Mouse (Mus musculus): ENCODE measurements around the gene Wnt9b. TPM values are rescaled to one million over a fixed set of nuclear protein-coding genes. Genes with fewer than 3 reads are reported as not detected.

Gene Wnt9b
- polyA plus RNA-seq, 1 experiment from 2014 or later, result 5.3 TPM

DNA sequence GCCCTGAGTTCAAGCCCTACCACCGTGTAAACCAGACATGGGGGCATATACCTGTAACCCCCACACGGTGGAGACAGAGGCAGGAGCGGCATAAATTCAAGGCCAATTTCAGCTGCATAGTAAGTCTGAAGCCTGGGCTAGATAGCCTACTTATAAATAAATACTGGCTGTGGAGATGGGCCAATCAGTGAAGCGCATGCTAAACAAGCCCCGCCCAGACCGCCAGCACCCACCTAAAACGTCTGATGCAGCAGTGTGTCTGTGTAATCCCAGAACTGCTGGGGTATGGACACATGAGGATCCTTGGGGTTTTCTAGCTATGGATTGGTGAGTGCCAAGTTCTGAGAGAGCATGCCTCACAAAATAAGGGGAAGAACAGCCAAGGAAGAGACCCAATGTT is 10.5 kb upstream of the Wnt9b start:
- Histone ChIP-seq H3K4me3 (no peak overlapping the region), H3K36me3 (replicated peaks) (no peaks in the 10 kb centered on the region), H3K27me3 (replicated peaks; ENCODE audit: low read depth, poor library complexity, severe bottlenecking) (peaks cover 40% of the 10 kb centered on the region), H3K4me1 (peaks cover 7% of the 10 kb centered on the region), H3K9me3 (0 out of 2 replicates have a peak, but pooled peaks cover 2% of the 10 kb centered on the region), H3K27ac (replicated peaks) (no peak overlapping the region)
- DNase-seq (ENCODE audit: low spot score), result no peak
- WGBS, result 56% methylated on average over 7 of the region's 7 CpGs

DNA sequence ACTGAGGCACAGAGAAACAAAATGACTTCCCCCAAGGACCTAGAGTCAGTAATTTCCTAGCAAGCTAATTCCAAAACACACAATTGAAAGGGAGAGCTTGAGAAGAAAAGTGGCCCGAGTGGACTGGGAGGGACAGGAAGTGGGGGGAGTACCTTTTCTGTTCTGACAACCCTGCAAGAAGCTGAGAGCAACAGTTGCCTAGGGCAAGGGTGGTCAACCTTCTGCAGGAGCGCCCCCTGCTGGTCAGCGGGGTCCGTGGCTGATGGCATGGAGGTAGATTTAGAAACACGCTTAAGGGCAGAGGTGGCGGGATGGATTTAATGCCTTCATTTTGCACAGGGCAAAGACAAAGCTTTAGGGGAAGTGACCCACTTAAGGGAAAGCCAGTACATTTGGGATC is 9.1 kb upstream of the Wnt9b start:
- H3K4me3 ChIP-seq, result no peak overlapping the region
- H3K9me3 ChIP-seq, result 0 out of 2 replicates have a peak, but pooled peaks cover 2% of the 10 kb centered on the region
- H3K4me1 ChIP-seq, result no peaks in the 10 kb centered on the region
- H3K27ac ChIP-seq (replicated peaks), result no peak overlapping the region
- H3K36me3 ChIP-seq (replicated peaks), result no peaks in the 10 kb centered on the region
- WGBS, result 9% methylated on average over 6 of the region's 6 CpGs
- peaks cover 33% of the 10 kb centered on the region for H3K27me3 ChIP-seq (replicated peaks; ENCODE audit: low read depth, poor library complexity, severe bottlenecking)
- peak; percentile 89 for DNase-seq (ENCODE audit: low spot score)

DNA sequence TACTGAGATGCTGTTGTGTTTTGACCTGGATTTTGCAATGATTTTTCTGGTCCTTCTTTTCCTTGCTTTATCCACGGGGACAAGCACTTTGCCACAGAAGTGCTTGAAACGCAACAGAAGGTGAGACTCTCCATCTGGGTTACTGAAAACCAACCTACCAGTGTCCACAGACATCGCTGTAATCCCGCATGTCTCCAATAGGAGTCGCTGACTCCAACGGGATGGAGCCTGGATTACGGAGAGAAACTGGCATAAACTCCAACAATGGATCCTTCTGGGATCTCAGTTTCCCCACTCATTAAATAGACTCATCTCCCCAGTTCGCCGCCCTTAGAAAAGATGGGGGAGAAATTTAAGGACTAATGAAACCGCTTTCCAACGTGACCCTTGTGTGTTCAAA is 8.4 kb upstream of the Wnt9b start:
- Histone ChIP-seq H3K4me1 (peaks cover 2% of the 10 kb centered on the region; the same call in 1 of the 2 replicates), H3K27me3 (replicated peaks; ENCODE audit: low read depth, poor library complexity, severe bottlenecking) (peaks cover 34% of the 10 kb centered on the region), H3K27ac (replicated peaks) (no peak overlapping the region), H3K36me3 (replicated peaks) (no peaks in the 10 kb centered on the region), H3K4me3 (no peak overlapping the region), H3K9me3 (0 out of 2 replicates have a peak, but pooled peaks cover 2% of the 10 kb centered on the region)
- DNase-seq (ENCODE audit: low spot score), result no peak
- 47% methylated on average over 11 of the region's 11 CpGs for WGBS

DNA sequence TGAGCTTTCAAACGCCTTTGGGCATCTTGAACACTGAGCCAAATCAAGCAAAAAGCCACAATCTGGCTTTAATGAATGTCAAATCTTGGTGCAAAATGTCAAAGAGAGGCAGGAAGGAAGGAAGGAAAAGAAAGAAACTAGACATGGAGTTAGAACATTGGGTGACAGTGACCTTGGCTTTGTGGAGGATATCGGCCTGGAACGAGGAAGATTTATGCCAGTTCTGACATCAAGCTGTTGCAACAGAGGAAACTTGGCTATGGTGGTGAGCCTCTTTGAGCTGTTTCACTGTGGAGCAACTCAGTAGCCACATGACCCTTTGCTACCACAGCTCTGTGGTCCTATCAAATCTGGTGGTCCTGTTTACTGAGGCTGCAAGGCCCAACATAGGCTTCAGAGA is 991 bp upstream of the Wnt9b start:
- Histone ChIP-seq H3K4me1 (peaks cover 17% of the 10 kb centered on the region), H3K27ac (replicated peaks) (no peak overlapping the region), H3K4me3 (no peak overlapping the region), H3K36me3 (replicated peaks) (no peaks in the 10 kb centered on the region), H3K9me3 (no peaks in the 10 kb centered on the region), H3K27me3 (replicated peaks; ENCODE audit: low read depth, poor library complexity, severe bottlenecking) (peaks cover 88% of the 10 kb centered on the region)
- DNase-seq (ENCODE audit: low spot score), result no peak
- 64% methylated on average over 3 of the region's 3 CpGs for WGBS

DNA sequence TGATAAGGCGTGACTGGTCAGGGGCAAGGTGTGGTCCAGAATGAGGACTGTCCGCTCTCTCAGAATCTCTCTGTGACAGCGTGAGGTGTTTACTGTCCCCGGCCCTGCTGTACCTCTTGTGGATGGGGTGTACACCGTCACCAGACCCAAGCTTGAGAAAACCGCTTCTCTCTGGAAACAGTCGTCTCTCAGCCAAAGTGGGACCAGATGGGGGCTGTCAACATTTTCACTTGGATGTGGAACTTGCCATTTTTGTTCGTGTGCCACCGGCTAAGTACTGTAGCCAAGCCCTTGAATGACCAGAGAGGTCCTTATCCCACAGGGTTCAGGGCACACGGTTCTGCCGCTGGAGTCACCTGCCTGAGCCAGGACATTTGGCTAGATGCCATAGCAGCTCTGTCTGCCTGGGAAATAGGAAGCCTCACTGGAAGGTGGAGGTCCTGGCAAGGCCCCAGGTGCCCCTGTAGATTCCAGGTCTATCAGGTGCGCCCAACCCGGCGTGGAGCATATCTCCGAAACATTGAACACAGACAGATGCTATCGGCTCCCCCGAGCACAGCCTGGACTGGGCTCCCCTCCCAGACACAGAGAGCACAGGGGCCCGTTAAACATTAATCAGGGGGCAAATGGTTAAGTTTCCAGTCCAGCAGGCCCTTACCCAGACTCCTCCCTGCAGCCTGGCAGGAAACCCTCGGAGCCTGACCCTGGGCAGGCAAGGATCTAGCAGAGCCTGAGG is 14.4 kb downstream of the Wnt9b start:
- WGBS, result 77% methylated on average over 19 of the region's 19 CpGs

DNA sequence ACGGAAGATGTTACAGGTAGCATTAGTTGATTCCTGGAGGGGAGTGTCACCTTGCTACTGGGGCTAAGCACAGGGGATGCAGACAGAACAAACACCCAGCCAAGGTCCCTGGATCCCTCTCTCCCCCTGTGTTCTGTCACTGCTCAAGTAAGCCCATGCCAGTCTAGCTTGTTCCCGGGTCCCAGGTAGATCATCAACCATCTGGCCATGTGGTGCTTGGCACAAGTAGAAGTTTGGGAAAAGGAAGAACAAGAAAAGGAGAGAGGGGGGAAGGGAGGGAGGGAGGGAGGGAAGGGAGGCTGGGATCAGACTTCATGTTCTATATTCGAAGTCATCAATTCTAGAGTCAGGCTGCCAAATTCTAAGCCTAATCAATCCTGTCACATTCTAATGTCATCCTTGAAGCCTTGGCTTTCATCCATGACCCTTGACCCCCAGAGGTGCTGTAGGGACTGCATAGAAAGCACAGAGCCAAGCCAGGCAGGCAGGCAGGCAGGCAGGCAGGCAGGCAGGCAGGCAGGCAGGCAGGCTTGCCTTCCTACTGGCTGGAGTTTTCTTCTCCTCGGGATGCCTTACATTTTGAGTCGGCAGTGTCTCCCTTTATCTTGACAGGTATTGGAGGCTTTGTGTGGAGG is 15.1 kb downstream of the Wnt9b start:
- H3K4me3 ChIP-seq, result no peak overlapping the region
- no peak for DNase-seq (ENCODE audit: low spot score)
- 76% methylated on average over 5 of the region's 5 CpGs for WGBS
- peaks cover 58% of the 10 kb centered on the region for H3K27me3 ChIP-seq (replicated peaks; ENCODE audit: low read depth, poor library complexity, severe bottlenecking)
- H3K27ac ChIP-seq (replicated peaks), result no peak overlapping the region
- H3K4me1 ChIP-seq, result peaks cover 23% of the 10 kb centered on the region
- no peaks in the 10 kb centered on the region for H3K9me3 ChIP-seq
- H3K36me3 ChIP-seq (replicated peaks), result no peaks in the 10 kb centered on the region

More for the DNA sequence above, 14.4 kb downstream of the Wnt9b start:
- Histone ChIP-seq H3K36me3 (replicated peaks) (no peaks in the 10 kb centered on the region), H3K27me3 (replicated peaks; ENCODE audit: low read depth, poor library complexity, severe bottlenecking) (peaks cover 55% of the 10 kb centered on the region), H3K27ac (replicated peaks) (no peak overlapping the region), H3K4me1 (peaks cover 20% of the 10 kb centered on the region), H3K4me3 (no peak overlapping the region), H3K9me3 (no peaks in the 10 kb centered on the region)
- DNase-seq (ENCODE audit: low spot score), result no peak

DNA sequence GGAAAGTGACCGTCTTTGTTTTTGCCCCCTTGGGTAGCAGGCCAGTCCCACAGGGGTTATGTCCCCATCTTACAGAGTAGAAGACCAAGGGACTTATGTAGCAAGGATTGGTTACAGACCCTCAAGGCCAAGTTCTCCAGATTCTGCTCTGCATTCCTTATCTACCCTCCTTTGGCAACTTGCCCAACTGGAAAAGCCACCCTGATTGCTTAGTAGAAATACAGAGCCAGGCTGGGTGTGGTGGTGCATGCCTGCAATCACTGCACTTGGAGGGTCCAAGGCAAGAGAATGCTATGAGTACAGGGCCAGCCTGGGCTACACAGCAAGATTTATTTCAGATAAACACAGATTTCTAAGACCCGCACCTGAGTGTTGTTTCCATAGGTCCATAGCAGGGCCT is 15.7 kb downstream of the Wnt9b start:
- DNase-seq (ENCODE audit: low spot score), result no peak
- H3K27me3 ChIP-seq (replicated peaks; ENCODE audit: low read depth, poor library complexity, severe bottlenecking), result peaks cover 60% of the 10 kb centered on the region
- H3K4me3 ChIP-seq, result no peak overlapping the region
- peaks cover 28% of the 10 kb centered on the region for H3K4me1 ChIP-seq
- no peak overlapping the region; the same call in 1 of the 2 replicates for H3K27ac ChIP-seq (replicated peaks)
- no peaks in the 10 kb centered on the region for H3K36me3 ChIP-seq (replicated peaks)
- 83% methylated on average over 2 of the region's 2 CpGs for whole genome bisulfite sequencing
- no peaks in the 10 kb centered on the region for H3K9me3 ChIP-seq

DNA sequence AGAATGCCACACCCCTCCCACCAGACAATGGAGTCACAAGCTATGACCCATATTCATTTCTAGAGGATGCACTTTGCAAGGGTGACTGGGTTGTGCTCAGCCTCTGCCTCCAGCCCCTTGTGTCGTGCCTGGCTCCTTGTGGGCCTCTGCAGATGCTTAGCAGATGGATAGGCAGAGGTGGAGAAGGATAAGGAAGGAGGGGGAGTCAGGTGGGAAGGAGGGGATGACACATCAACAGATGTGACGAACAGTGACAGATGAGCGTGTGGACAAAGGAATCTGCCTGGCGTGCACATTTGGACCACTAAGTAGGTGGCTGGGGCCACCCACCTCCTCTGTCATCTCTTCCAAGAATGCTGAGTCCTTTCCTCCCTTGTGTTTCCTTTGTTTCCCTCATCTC is 16.6 kb downstream of the Wnt9b start:
- Histone ChIP-seq H3K36me3 (replicated peaks) (no peaks in the 10 kb centered on the region), H3K27me3 (replicated peaks; ENCODE audit: low read depth, poor library complexity, severe bottlenecking) (peaks cover 60% of the 10 kb centered on the region), H3K4me1 (peaks cover 29% of the 10 kb centered on the region), H3K27ac (replicated peaks) (no peak overlapping the region), H3K9me3 (no peaks in the 10 kb centered on the region), H3K4me3 (no peak overlapping the region)
- no peak for DNase-seq (ENCODE audit: low spot score)
- 66% methylated on average over 4 of the region's 4 CpGs for WGBS

DNA sequence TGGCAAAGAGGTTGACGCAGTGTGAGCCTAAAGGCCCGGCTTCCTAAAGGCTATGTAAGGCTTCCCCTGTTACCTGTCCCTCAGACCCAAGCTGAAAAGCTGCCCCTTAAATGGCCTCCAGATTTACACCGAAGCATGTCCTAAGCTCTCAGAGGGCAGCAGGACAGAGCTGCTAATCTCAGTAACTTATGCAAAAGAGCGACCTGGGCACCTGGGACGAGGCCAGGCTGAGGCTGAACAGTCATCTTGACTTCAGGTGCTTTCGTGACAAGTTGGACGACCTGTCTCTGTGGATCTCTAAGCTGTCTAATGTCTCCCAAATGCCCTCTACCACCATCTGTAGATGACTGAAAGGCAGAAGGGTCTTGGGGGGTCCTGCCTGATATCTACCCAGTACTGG is 17.3 kb downstream of the Wnt9b start:
- Histone ChIP-seq H3K4me1 (peaks cover 29% of the 10 kb centered on the region), H3K36me3 (replicated peaks) (no peaks in the 10 kb centered on the region), H3K9me3 (no peaks in the 10 kb centered on the region), H3K27ac (replicated peaks) (no peak overlapping the region), H3K4me3 (no peak overlapping the region), H3K27me3 (replicated peaks; ENCODE audit: low read depth, poor library complexity, severe bottlenecking) (peaks cover 55% of the 10 kb centered on the region)
- DNase-seq (ENCODE audit: low spot score), result no peak
- WGBS, result 85% methylated on average over 7 of the region's 7 CpGs

DNA sequence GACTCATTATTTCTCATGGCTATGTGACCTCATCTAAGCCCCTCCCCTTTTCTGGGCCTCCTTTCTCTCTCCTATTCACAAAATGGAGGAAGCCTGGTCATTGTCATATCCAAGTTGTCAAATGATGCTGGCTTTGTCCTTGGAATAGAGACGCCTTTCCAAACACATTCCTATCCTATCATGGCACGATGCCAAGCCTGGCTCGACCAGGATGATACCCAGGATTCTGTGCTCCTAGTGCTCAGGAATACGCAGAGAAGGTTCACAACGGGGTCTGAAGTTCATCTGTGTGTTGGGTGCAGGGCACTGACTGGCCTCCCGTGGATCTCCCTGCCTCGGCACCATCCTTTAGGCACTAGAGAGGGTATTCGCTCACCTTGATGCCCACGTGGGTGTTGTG is 18.0 kb downstream of the Wnt9b start:
- Histone ChIP-seq H3K4me1 (peaks cover 29% of the 10 kb centered on the region), H3K36me3 (replicated peaks) (no peaks in the 10 kb centered on the region), H3K4me3 (no peak overlapping the region), H3K27me3 (replicated peaks; ENCODE audit: low read depth, poor library complexity, severe bottlenecking) (peaks cover 55% of the 10 kb centered on the region), H3K27ac (replicated peaks) (no peak overlapping the region), H3K9me3 (no peaks in the 10 kb centered on the region)
- DNase-seq (ENCODE audit: low spot score), result no peak
- WGBS, result 86% methylated on average over 9 of the region's 9 CpGs

DNA sequence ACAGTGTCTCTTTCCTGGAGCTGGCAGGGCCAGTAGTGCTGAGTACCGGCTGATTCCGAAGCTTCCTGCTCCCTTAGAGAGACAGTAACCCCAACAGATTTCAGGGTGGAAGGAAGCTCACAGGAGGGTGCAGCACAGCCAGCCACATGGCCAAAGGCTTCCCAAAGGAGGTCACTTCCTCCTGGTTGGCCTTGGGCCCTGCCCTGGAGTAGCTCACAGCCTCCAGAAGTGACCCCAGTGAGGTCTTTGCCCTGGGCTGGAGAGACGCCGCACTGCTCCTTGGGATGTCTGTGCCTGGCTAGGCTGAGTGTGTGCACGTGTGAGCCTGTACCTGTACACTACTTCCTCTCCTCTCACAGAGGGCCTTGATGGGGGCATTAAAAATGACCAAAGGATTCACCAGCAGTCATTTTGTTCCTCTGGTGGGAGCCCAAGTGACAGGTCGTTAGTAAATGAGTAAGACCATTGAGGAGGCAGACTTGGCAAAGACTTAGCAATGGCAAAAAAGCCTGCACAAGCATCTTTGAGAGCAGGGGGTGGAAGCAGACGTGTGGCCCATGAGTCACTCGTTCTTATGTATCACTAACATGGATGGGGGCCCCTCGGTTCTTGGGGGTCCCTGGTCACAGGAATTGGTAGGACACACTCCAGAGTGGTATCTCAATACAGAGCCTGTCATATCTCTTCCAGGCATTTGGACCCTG is 20.2 kb downstream of the Wnt9b start:
- H3K27me3 ChIP-seq (replicated peaks; ENCODE audit: low read depth, poor library complexity, severe bottlenecking), result peaks cover 50% of the 10 kb centered on the region
- 71% methylated on average over 9 of the region's 9 CpGs for WGBS
- DNase-seq (ENCODE audit: low spot score), result no peak
- H3K36me3 ChIP-seq (replicated peaks), result no peaks in the 10 kb centered on the region
- H3K4me1 ChIP-seq, result peaks cover 19% of the 10 kb centered on the region
- no peaks in the 10 kb centered on the region for H3K9me3 ChIP-seq
- H3K27ac ChIP-seq (replicated peaks), result no peak overlapping the region
- H3K4me3 ChIP-seq, result no peak overlapping the region

DNA sequence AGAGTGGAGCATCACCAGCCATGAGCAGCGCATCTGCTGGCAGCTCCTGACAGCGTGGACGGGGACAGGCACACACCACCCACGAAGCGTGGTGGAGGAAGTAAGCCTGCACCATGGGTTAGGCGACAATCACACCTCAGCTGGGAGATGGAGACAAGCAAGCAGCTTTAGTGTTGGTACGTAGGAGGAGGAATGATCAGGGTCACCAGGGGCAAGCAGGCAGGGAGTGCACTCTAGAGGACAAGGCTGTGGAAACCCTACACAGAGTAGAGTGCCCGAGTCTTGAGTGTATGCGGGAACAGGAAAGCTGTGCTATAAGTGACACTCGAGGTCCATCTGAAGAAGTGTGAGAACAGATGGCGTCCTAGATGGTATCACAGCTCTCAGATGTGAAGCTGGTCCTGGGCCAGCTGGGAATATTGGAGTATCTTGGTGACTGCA is 25.3 kb downstream of the Wnt9b start:
- no peak for DNase-seq (ENCODE audit: low spot score)
- Histone ChIP-seq H3K27me3 (replicated peaks; ENCODE audit: low read depth, poor library complexity, severe bottlenecking) (peaks cover 21% of the 10 kb centered on the region), H3K36me3 (replicated peaks) (no peaks in the 10 kb centered on the region), H3K4me1 (peaks cover 20% of the 10 kb centered on the region), H3K9me3 (no peaks in the 10 kb centered on the region), H3K4me3 (no peak overlapping the region), H3K27ac (replicated peaks) (no peak overlapping the region)
- WGBS, result 81% methylated on average over 11 of the region's 11 CpGs

Data from embryonic facial prominence, embryonic 10.5 days (tissue).